Mouse (Mus musculus) gastrocnemius, adult 18-20 months (tissue): Measurements from ENCODE around the gene BC053393. TPM values are rescaled to one million over a fixed set of nuclear protein-coding genes. Genes with fewer than 3 reads are reported as not detected.

Source experiments
- total RNA-seq, 2 experiments: library from RNA; stranded (reverse); gene quantifications; 2 replicates each; pipeline ENCODE4 v1.2.3; 2021

Gene BC053393
- total RNA-seq, 2 experiments from 2014 or later = not detected

Other genes starting within 250 kb of the BC053393 start
- gene Itk, start 182.0 kb upstream of the BC053393 start, total RNA-seq = under 1 TPM in 1 of 2 experiments, not detected in 1; 0.17 TPM
- gene Fam71b, start 175.0 kb upstream of the BC053393 start, total RNA-seq = not detected
- 10 to 100 TPM; 15.8 to 16.6 TPM for gene Med7, start 134.6 kb upstream of the BC053393 start, total RNA-seq
- not detected for gene Havcr2, start 116.6 kb upstream of the BC053393 start, total RNA-seq
- gene Gm12169, start 47.3 kb upstream of the BC053393 start, total RNA-seq = not detected
- gene Dppa1, start 57.7 kb downstream of the BC053393 start, total RNA-seq = not detected
- not detected for gene Timd2, start 135.5 kb downstream of the BC053393 start, total RNA-seq
- not detected for gene Havcr1, start 163.5 kb downstream of the BC053393 start, total RNA-seq
- under 1 TPM; 0.27 to 0.69 TPM for gene Timd4, start 239.3 kb downstream of the BC053393 start, total RNA-seq